Mouse (Mus musculus) cerebellum, adult 9-10 months (tissue): ENCODE results near the gene Ackr2.

Source experiments
- DNase-seq: peaks from one replicate; pipeline ENCODE4 v3.0.0; 2022

The Ackr2 gene

GRCm38 (mm10) chr9:121898245-121898644, at the start of gene Ackr2:
Ackr2 (plus strand) TSS chr9:121898355.
- no peak for DNase-seq

DNA sequence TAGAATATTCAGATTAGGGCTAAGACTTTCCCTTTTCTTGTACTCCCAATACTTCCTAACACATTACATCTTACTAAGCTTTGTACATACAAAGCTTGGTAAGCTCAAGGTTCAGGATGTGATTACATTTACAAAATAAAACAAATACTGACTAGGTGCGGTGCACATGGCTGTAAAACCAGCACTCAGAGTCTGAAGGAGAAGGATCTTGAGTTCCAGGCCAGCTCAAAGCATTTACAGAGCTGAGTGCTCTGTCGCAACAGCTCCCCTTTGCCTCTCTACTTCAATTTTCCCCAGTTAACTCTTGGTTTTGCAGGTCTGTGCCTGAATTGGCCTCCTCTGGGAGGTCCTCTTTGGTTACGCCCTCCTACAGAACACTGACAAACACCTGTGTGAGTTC, 43.9 kb upstream of the Ackr2 start:
- DNase-seq, result no peak

GRCm38 (mm10) chr9:121856649-121857416, 41.3 kb upstream of the Ackr2 start:
- DNase-seq, result peak; percentile 27

GRCm38 (mm10) chr9:121857474-121858152, 40.5 kb upstream of the Ackr2 start:
- peak; percentile 96 for DNase-seq

DNA sequence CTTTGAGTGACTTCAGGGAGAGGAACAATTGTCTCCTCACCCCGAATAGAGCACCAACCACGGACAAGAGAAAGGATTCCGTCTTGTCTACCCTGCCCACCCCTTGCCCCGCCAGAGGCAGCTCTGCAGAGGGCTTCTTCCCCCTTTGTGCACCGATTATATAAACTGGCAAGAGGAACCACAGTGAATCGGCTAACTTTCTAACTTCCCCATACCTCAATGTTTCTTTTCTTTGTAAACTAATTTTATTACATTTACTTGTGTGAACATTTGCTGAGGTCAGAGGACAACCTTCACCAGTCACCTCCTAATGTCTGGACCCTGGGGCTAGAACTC, 40.0 kb upstream of the Ackr2 start, which contains the start of gene Higd1a:
TSS of gene Higd1a (minus strand) at position 210 of the 336 bp plus-strand sequence.
- no peak for DNase-seq

- DNase-seq, result no peak
These were observed 38.8 kb upstream of the Ackr2 start for GRCm38 (mm10) chr9:121859345-121859744.

- DNase-seq, result no peak
These were observed 37.2 kb upstream of the Ackr2 start for GRCm38 (mm10) chr9:121860921-121861320.

DNA sequence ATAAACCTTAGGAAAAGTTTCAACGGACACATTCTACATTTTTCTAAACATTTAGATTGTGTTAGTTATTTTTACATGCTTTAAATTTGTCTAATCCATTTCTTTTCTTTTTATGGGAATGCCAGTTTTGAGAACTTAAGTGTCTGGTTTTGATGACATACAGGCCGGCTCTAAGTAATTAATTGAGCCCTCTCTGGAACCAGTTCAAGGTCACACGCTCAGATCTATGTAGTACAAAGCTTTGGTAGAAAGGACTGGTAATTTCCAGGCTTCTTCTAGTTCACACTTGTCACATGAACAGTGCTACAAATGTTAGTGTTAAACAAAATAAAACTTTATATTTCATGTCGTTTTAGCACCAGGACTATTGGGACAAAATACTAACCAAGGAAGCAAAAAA, 33.3 kb upstream of the Ackr2 start:
- no peak for DNase-seq

- DNase-seq, result no peak
These were observed 32.6 kb upstream of the Ackr2 start for GRCm38 (mm10) chr9:121865425-121866008.

DNA sequence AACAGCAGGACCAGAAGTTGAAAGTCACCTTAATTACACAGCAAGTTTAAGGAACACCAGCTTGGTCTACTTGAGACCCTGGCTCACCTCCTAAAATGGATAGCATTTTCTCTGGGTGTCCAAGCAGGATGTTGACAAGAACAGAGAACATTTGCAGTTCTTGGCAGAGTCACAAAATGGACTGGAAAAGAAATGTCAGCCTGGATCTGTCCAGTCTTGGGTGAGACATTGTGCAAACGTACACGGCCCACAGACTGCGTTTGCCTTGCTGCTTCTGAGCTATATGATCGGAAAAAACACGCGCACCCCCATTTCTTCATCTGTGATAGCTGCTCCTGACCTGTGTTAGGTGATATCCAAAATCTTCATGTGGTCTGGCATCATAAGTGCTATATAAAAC, 30.5 kb upstream of the Ackr2 start:
- no peak for DNase-seq

- no peak for DNase-seq
These were observed 29.9 kb upstream of the Ackr2 start for GRCm38 (mm10) chr9:121868236-121868635.

DNA sequence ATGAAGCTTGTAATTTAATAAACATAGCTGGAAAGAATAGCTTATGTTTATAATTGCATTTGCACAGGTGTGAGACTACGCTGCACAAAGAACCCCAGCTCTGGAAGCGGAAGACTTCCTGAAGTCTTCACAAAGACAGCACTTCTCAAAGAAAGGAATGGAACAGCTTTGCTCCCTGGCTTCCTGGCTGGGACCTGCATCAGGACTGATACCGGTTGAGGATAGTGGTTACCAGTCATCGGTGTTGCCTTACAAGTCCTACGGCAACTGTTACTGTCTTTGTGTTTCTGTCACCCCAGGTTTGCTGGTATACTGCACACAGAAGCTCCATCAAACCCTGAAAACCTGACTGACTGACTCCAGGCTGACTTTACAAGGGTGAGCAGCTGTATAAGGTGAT, 28.7 kb upstream of the Ackr2 start:
- no peak for DNase-seq

DNA sequence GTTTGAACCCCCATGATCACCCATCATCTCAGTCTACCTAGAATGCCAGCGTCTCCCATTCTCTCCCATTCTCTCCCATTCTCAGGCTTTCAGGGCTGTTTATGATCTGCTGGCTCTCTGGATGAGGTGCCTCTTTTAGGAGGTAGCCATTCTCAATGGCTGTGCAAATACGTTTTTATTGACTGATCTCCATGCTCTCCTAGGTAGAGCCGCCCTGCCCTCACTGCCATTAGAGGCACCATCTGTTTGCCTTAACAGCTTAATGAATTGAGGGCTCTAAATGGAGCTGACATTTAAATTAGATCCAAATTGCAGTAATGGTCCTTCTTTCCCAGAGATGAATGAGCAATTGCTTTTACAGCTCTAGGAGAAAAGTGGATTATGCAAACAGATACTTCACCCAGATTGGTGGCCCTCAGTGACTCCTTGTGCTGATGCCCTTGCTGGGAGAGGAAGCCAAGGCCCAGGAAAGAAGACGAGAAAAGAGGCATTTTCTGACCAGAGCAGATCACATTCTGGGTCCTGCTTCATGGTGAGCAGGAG, 28.1 kb upstream of the Ackr2 start:
- no peak for DNase-seq

DNA sequence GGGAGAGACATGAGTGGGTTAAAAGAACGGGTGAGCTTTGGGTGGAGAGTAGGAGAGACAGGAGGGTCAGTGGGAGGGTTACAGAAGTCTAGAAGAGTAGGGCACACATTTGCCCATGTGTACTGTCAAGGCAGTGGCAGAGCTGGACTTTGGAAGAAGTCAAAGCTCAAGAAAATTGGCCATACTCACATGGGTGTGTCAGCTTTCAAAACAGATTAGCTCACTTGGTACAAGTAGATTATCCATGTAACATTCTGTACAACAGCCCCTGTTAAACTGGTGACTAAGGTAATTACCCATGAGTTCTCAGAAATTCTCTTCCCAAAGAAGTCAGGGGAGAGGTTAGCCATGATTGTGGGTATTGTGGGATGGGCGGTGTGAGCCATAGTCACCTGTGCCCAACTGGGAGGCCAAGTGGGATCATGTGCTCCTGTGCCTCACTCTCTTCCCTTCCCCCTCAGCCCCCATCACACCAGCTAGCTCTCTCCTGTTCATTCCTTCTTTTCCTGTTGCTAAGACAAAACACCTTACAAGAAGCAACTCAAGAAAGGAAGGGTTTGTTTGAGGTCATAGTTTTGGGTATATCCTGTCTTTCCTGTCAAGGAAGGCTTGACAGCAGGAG, 26.0 kb upstream of the Ackr2 start:
- DNase-seq, result no peak

- DNase-seq, result no peak
These were observed 24.6 kb upstream of the Ackr2 start for GRCm38 (mm10) chr9:121873578-121873977.

DNA sequence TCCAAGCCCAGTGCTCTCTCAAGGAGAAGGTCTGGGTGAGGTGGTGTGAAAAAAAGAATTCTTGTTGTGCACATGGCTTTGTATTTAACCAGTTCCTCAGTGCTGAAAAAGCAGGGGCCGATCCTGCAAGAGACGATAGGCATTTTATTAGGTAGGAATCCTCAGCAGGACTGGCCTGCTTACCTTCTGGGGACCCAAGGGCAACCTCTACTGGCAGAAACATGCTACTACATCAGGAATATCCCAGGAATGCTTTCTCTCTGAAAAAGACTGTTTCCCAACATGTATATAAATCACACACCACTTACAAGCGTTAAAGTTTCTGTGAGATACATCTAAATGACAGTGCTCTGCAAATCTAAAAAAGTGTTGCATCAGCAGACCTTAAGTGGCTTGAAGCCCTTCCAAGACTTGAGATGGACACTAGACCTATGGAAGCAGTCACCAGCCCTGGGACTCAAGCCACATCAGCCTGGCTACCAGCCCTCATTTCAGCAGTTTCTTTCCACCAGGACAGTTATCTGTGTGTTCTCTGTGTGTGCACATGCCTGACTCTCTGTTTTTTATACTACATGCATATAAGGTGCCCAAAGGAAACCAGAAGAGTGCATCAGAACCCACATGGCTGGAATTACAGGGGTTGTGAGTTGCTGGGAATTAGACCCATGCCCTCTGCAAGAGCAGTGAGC, 21.0 kb upstream of the Ackr2 start:
- DNase-seq, result peak; percentile 83

GRCm38 (mm10) chr9:121880840-121881239, 17.3 kb upstream of the Ackr2 start:
- DNase-seq, result peak; percentile 50

GRCm38 (mm10) chr9:121881301-121881700, 16.9 kb upstream of the Ackr2 start:
- DNase-seq, result no peak

GRCm38 (mm10) chr9:121882015-121882457, 16.1 kb upstream of the Ackr2 start:
- no peak for DNase-seq

DNA sequence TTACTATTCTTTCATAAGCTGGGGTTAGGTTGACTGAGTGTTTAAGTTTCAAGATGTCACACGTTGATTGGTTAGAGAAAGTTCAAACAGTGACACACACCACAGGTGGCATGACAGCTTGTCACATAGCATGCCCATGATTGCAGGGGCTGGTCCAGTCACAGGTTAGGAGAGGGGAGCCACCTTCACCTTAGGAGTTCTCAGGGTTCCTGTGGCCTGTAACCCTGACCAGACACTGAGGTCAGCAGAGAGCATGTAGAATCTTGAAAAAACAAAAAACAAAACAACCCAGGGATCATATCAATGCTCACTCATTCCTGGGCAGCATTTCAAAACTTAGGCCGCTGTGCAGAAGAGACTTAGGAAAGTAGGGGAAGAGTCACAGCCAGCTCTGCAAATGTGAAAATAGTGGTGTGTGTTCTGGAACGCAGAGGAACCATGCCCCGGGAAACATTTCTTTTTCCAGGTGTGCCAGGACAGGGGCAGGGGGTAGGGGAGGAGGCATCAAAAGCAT, 8.2 kb upstream of the Ackr2 start:
- no peak for DNase-seq

DNA sequence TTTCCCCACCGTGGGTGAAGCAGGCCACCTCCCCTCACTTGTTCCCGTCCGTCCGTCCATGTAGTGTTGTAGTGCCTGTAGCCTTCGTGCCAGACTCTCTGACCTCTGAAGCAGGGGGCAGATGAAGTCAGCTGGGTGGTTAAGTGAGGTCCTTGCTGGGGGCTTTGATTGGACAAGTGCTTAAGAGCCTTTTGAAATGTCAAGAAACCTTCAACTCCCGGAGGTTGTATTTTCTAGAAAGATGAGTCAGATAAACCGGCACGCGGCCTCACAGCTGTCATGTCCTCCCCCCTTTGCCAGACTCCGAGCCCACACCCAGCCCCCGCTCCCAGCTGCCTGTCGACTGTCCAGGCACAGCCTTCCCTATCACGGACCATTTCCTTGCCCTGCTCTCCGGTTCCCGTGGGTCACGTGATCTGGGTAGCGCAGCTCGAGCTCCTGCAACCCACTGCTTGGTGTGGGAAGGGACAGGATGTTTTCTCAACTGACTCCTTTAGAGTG, 7.7 kb upstream of the Ackr2 start:
- no peak for DNase-seq

DNA sequence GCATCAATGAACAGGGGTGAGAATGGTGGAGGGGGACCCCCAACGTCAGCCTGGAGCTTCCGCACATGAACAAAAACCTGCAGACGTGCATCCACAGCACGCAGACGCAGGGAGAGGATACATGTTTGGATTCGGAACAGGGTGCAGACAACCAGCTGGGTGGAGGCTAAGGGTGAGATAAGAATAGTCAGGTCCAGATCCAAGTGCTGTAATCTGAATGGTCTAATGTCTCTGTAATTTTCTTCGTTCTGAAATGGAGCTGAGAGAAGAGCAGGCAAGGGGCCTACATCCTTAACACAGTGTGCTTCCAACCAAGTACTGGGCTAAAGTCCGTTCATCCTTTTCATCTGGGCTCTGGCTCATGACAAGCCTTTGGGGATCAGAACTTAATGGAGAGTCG, 6.9 kb upstream of the Ackr2 start:
- DNase-seq, result no peak
